Mouse (Mus musculus): ENCODE data around the gene Met. TPM values are rescaled to one million over a fixed set of nuclear protein-coding genes. Genes with fewer than 3 reads are reported as not detected.
A peak's percentile ranks its signal among the peaks of the same experiment; 100 is the strongest.

Gene Met
- polyA plus RNA-seq (2012; ENCODE audit: insufficient read depth, insufficient read length, low replicate concordance, missing spikeins) = not detected in 2 replicates

GRCm38 (mm10) chr6:17463434-17464280, at the start of gene Met:
Gene Met (plus strand): TSS chr6:17463800.
- 2% methylated on average over 77 of the region's 78 CpGs for WGBS
- Histone ChIP-seq H3K4me3 (ENCODE audit: insufficient read depth, low read depth, low read length) (peak within 1 kb of the TSS; percentile 63), H3K27ac (ENCODE audit: insufficient read depth, low read depth, low read length) (no peak within 1 kb of the TSS), H3K4me1 (ENCODE audit: control insufficient read depth, insufficient read depth, low read length) (peaks cover 12% of the 10 kb centered on the region; the same call in 1 of the 2 replicates)
- TF ChIP-seq CTCF (IDR thresholded peaks at IDR 0.05; ENCODE audit: insufficient read depth, low read depth, low read length) (no peak), POLR2A (IDR thresholded peaks at IDR 0.05; ENCODE audit: insufficient read depth, low read depth, low read length) (no peak)

- TF ChIP-seq POLR2A (IDR thresholded peaks at IDR 0.05; ENCODE audit: insufficient read depth, low read depth, low read length) (no peak), CTCF (IDR thresholded peaks at IDR 0.05; ENCODE audit: insufficient read depth, low read depth, low read length) (no peak)
These were observed 45.4 kb upstream of the Met start for GRCm38 (mm10) chr6:17418226-17418625.

GRCm38 (mm10) chr6:17422432-17422831, 41.2 kb upstream of the Met start:
- Histone ChIP-seq H3K27ac (ENCODE audit: insufficient read depth, low read depth, low read length) (no peak overlapping the region), H3K4me3 (ENCODE audit: insufficient read depth, low read depth, low read length) (no peak overlapping the region), H3K4me1 (ENCODE audit: control insufficient read depth, insufficient read depth, low read length) (no peaks in the 10 kb centered on the region)
- WGBS = 97% methylated on average over 1 of the region's 1 CpGs
- TF ChIP-seq POLR2A (IDR thresholded peaks at IDR 0.05; ENCODE audit: insufficient read depth, low read depth, low read length) (no peak), CTCF (IDR thresholded peaks at IDR 0.05; ENCODE audit: insufficient read depth, low read depth, low read length) (no peak)

More at GRCm38 (mm10) chr6:17418226-17418625, 45.4 kb upstream of the Met start:
- Histone ChIP-seq H3K4me3 (ENCODE audit: insufficient read depth, low read depth, low read length) (no peak overlapping the region), H3K4me1 (ENCODE audit: control insufficient read depth, insufficient read depth, low read length) (no peaks in the 10 kb centered on the region), H3K27ac (ENCODE audit: insufficient read depth, low read depth, low read length) (no peak overlapping the region)
- 28% methylated on average over 7 of the region's 7 CpGs for WGBS

- TF ChIP-seq CTCF (IDR thresholded peaks at IDR 0.05; ENCODE audit: insufficient read depth, low read depth, low read length) (no peak), POLR2A (IDR thresholded peaks at IDR 0.05; ENCODE audit: insufficient read depth, low read depth, low read length) (no peak)
- no peak overlapping the region for H3K4me3 ChIP-seq (ENCODE audit: insufficient read depth, low read depth, low read length)
- no peak overlapping the region for H3K27ac ChIP-seq (ENCODE audit: insufficient read depth, low read depth, low read length)
- H3K4me1 ChIP-seq (ENCODE audit: control insufficient read depth, insufficient read depth, low read length) = no peaks in the 10 kb centered on the region
- 69% methylated on average over 3 of the region's 3 CpGs for WGBS
These were observed 34.6 kb upstream of the Met start for GRCm38 (mm10) chr6:17429041-17429440.

GRCm38 (mm10) chr6:17429611-17430010, 34.0 kb upstream of the Met start:
- Histone ChIP-seq H3K4me3 (ENCODE audit: insufficient read depth, low read depth, low read length) (no peak overlapping the region), H3K4me1 (ENCODE audit: control insufficient read depth, insufficient read depth, low read length) (no peaks in the 10 kb centered on the region), H3K27ac (ENCODE audit: insufficient read depth, low read depth, low read length) (no peak overlapping the region)
- TF ChIP-seq POLR2A (IDR thresholded peaks at IDR 0.05; ENCODE audit: insufficient read depth, low read depth, low read length) (no peak), CTCF (IDR thresholded peaks at IDR 0.05; ENCODE audit: insufficient read depth, low read depth, low read length) (no peak)
- 54% methylated on average over 3 of the region's 3 CpGs for WGBS

- 78% methylated on average over 4 of the region's 4 CpGs for WGBS
- TF ChIP-seq POLR2A (IDR thresholded peaks at IDR 0.05; ENCODE audit: insufficient read depth, low read depth, low read length) (no peak), CTCF (IDR thresholded peaks at IDR 0.05; ENCODE audit: insufficient read depth, low read depth, low read length) (no peak)
These were observed 20.3 kb upstream of the Met start for GRCm38 (mm10) chr6:17443311-17443710.

GRCm38 (mm10) chr6:17451305-17451704, 12.3 kb upstream of the Met start:
- WGBS = 67% methylated on average over 5 of the region's 5 CpGs
- H3K27ac ChIP-seq (ENCODE audit: insufficient read depth, low read depth, low read length) = no peak overlapping the region
- no peak for TF ChIP-seq POLR2A (IDR thresholded peaks at IDR 0.05; ENCODE audit: insufficient read depth, low read depth, low read length)
- no peak for TF ChIP-seq CTCF (IDR thresholded peaks at IDR 0.05; ENCODE audit: insufficient read depth, low read depth, low read length)
- no peak overlapping the region for H3K4me3 ChIP-seq (ENCODE audit: insufficient read depth, low read depth, low read length)
- no peaks in the 10 kb centered on the region for H3K4me1 ChIP-seq (ENCODE audit: control insufficient read depth, insufficient read depth, low read length)

More at GRCm38 (mm10) chr6:17443311-17443710, 20.3 kb upstream of the Met start:
- H3K4me3 ChIP-seq (ENCODE audit: insufficient read depth, low read depth, low read length) = no peak overlapping the region
- H3K27ac ChIP-seq (ENCODE audit: insufficient read depth, low read depth, low read length) = no peak overlapping the region
- H3K4me1 ChIP-seq (ENCODE audit: control insufficient read depth, insufficient read depth, low read length) = no peaks in the 10 kb centered on the region

GRCm38 (mm10) chr6:17455116-17455515, 8.5 kb upstream of the Met start:
- no peak for TF ChIP-seq POLR2A (IDR thresholded peaks at IDR 0.05; ENCODE audit: insufficient read depth, low read depth, low read length)
- H3K4me3 ChIP-seq (ENCODE audit: insufficient read depth, low read depth, low read length) = no peak overlapping the region
- H3K27ac ChIP-seq (ENCODE audit: insufficient read depth, low read depth, low read length) = no peak overlapping the region
- 93% methylated on average over 1 of the region's 1 CpGs for WGBS
- H3K4me1 ChIP-seq (ENCODE audit: control insufficient read depth, insufficient read depth, low read length) = no peaks in the 10 kb centered on the region

GRCm38 (mm10) chr6:17459561-17459960, 4.0 kb upstream of the Met start:
- Histone ChIP-seq H3K4me1 (ENCODE audit: control insufficient read depth, insufficient read depth, low read length) (peaks cover 12% of the 10 kb centered on the region; the same call in 1 of the 2 replicates), H3K4me3 (ENCODE audit: insufficient read depth, low read depth, low read length) (no peak overlapping the region), H3K27ac (ENCODE audit: insufficient read depth, low read depth, low read length) (no peak overlapping the region)
- WGBS = 56% methylated on average over 6 of the region's 6 CpGs
- TF ChIP-seq POLR2A (IDR thresholded peaks at IDR 0.05; ENCODE audit: insufficient read depth, low read depth, low read length) (no peak), CTCF (IDR thresholded peaks at IDR 0.05; ENCODE audit: insufficient read depth, low read depth, low read length) (no peak)
